Mouse (Mus musculus) kidney, adult 18-20 months (tissue): ENCODE data around the gene Slc30a7.
"Not testable (repeated sequence)": the region's sequence is repeated elsewhere in the genome, so short reads cannot be mapped to it uniquely, and the experiment has no call there.

Source experiments
- DNase-seq: peaks from one replicate; pipeline ENCODE4 v3.0.0; 2021

The Slc30a7 gene

GRCm38 (mm10) chr3:115941464-115941863, 65.7 kb downstream of the Slc30a7 start:
- no peak for DNase-seq

GRCm38 (mm10) chr3:115940510-115940909, 66.7 kb downstream of the Slc30a7 start:
- DNase-seq, result no peak

DNA sequence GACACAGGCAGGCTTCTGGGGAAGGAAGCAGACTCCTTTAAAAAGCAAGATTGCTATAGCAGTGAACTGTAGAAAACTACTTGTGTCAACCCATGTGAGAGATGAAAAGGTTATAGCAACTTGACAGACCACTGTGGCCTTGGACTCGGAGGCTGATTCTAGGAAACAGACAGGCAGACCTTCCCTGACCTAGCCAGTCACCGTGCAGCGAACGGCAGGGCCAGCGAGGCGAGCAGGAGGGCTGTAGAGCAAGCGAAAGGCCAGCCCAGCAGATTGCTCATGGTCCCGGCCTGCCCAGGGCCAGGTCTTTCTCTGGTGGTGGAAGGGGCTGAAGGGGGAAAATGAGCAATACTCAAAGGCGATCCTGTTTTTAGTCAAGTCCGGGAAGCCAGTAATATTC, 69.4 kb downstream of the Slc30a7 start:
- DNase-seq, result no peak

GRCm38 (mm10) chr3:115936734-115937599, 70.2 kb downstream of the Slc30a7 start:
- DNase-seq, result peak; percentile 63

DNA sequence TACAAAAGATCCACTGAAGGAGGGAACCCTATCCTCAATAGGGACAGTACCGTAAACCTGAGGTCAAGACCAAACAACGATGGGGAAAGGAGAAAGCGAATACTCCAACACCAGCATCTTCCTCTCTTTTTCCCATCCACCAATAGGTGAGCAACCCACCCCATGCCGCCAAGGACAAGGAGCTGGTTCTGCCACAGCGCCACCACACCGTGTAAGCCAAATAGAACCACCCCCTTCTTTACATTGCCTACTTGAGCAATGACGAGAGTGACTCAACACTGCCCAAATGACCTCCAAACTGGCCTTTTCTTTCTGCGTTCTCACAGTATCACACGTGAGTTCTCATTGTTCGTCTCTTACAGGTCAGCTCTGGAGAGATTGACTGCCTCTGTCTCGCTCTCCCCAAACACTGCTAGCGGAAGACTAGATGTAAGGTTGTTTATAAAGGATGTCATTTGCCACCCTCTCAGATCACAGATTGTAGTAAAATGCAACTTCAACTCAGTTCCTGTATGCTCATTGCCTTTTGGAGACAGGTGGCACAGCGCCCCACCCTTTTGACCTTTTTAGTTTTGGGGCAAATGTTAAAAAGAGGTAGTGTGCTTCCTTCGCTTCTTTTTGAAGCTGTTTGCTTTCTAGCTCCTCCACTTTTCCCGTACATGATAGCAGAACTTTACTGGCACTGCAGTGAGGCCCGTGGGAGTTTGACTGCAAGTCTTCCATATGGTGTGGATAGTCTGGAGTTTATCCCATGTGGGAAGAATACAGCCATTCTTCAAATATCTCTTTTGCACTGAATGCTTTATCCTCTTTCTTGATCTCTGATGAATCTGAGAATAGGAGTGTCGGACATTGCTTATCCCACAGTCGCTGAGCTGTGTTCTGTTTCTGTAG, 73.7 kb downstream of the Slc30a7 start:
- DNase-seq, result no peak

DNA sequence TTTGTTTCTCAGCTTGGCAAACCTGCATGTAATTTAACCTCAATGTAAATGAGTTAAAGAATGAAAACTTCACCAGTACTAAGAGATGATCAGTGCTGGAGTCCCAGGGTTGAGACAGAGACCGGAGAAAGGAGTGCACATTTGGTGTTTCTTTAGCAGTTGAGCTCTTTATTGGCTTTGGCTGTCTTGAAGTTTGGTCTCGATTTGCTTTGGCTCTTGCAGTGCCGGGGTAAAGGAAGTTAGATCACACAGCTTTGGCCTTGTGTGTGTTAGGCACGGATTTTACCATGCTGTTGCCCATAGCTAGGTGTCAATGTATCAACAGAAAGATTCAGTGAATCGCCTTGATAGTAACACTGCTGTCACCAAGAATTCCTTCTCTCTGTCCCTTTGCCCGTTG, 75.5 kb downstream of the Slc30a7 start:
- DNase-seq, result no peak

DNA sequence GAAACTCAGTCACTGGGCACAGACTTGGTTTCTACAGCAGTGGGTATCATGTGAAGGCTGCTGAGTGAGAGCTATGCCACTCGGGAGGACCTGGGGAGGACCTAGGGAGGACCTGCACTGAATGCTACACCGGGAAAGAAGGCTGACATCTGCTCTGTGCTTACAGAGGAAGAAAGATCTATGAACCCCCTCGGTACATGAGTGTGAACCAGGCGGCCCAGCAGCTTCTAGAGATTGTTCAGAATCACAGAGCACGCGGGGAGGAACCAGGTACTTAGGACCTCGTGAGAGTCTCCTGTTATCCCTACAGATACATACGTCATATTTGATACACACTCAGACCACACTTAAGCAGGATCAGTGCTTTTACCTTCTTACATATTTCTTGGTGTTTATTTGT, 80.7 kb downstream of the Slc30a7 start:
- DNase-seq, result no peak

DNA sequence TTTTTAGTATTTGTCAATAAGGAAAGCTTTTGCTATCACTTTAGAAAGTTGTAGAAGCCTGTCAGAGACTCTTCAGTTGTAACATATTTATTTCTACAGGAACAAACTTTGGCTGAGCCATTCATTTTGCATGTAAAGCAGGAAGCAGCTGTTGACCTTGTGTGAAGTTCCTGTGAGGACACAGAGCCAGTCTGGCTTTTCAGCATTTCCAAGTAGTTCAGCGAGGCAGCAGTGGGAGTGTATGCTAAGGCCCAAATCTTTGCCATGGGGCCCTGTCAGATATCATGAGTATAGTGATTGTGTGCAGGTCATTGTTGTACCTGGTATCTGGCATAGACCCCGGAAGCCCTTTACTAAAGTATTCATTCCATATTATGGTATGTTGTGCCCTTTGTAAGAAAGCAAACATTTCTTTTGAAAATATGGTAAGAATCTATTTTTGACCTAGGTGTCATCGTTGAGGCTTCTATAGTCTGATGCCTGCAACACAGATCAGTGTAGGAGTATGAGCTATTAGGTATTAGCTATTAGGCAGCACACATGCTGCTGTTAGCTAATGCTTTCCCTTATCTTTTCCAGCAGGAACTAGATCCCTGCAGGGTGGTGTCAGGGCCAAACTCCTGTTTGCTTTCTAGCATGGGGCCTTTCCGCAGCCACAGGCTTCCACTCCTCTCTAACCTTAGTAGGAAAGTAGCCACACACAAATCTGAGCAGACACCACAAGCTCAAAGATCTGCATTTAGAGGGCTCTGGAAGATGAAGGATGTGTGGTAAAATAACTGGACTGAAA, 82.6 kb downstream of the Slc30a7 start:
- no peak for DNase-seq

DNA sequence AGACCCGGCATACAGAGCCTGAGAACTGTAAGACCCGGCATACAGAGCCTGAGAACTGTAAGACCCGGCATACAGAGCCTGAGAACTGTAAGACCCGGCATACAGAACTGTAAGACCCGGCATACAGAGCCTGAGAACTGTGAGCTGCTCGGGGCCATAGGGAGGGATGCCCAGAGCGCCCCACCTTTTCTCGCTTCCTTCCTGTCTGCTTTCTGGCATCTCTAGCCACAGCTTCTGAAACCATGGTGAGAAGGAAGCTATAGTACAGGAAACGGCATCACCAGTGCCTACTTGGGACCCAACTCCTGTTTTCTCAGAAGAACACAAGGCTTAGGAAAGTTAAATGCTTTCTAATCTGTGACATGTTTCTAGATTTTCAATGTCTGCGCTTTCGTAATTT, 99.8 kb downstream of the Slc30a7 start:
- DNase-seq, result not testable (repeated sequence)

GRCm38 (mm10) chr3:115905567-115905966, 101.6 kb downstream of the Slc30a7 start:
- no peak for DNase-seq

DNA sequence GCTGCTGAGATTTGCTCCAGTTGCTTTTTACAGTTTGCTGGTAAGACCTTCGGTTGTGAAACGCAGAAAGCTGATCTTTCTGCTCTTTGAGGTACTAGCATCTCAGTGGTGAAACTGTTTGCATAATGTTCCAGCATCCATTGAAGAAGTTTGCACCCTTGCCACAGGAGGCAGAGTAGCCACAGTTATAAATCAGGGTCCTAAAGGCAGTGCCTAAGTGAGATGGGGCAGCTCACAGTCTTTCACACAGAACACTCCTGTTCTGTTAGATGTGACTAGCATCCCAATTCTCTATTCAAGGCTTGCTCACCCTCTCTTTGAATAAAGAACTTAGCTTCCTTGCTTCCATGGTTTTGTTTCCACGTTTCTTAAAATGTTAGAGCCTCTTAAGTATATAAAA, 102.1 kb downstream of the Slc30a7 start:
- DNase-seq, result no peak

DNA sequence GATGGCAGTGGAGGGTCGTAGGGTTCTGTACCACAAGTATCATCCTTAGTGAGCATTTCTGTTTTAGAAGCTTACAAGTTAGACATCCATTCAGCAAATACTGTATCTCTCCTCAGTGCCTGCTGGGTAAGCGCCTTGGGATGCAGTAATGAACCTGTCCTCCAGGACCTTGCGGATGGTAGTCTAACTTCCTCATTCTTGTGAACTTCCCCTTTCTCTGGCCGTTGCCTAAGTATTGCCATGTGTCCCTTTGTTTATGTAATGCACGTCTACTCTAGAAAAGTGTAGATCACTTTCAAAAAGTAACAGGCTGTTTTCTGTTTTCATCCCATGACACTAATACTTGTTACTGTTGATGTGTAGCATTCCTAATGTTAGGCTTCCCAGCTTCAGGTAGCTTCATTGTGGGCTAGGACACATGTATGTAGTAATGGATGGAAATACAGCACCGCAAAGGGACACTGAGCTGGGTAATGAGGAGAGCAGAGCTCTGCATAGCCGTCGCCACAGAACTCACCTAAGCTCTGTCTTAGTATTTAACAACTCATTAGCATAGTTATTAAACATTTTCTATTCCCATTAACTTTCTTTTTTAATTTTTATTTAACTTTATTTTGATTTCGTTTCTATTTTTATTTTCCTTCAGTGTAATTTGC, 104.8 kb downstream of the Slc30a7 start:
- DNase-seq, result no peak

DNA sequence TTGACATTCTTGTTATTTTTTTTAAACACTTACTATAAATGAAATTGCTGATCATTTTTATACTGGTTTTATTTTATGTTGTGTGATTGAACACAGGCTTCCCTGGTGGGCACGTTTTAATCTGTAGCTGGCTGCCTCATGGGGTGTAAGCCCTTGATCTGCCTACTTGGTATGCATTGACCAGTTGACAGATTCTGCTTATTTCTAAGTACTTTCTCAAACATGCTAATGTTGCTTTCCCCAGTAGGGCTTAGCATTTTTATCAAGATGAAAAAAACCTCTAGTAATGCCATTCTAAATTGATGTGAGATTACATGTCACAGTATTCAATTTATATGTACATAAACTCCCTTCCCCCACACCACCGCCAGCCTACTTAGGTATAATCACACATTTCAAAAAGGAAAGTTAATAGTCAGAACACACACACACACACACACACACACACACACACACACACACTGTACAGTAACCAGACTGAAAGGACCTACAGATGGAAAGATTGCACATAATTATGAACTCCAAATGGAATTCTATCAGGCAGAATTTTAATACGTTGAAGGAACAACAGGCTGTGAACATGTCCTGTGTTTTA, 108.8 kb downstream of the Slc30a7 start:
- DNase-seq, result no peak

- DNase-seq, result no peak
These were observed 114.0 kb downstream of the Slc30a7 start for GRCm38 (mm10) chr3:115893166-115893565.

DNA sequence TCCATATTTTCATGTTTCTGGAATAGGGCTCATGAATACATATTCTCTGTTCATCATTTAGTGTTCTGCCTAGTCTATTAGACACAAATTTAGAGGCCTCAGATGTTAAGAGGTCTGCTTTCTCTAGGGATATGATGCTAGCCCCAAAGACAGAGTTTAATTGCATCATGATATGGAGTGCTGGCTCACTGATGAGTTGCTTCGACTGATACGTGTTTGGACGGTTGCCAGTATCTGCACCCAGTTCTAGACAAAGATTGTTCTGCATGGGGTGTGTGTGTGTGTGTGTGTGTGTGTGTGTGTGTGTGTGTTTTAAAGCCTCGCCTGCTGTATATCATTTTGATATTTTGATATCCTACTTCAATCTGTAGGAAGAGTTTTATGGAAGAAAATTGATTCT, 114.9 kb downstream of the Slc30a7 start:
- no peak for DNase-seq
